Mouse (Mus musculus) natural killer cell, adult 2 months (primary cell): ENCODE data around the gene Grin2b.

Source experiments
- DNase-seq, 2 experiments: peaks; one replicate each; pipeline ENCODE4 v3.0.0; 2022; ENCODE audit warnings: low spot score in 2 of 2

Gene Grin2b

GRCm38 (mm10) chr6:136105221-136105620 lies 68.1 kb downstream of the Grin2b start:
- no peak for DNase-seq

GRCm38 (mm10) chr6:136100241-136100640 lies 73.1 kb downstream of the Grin2b start:
- no peak for DNase-seq

- DNase-seq, result no peak
Observed at GRCm38 (mm10) chr6:136096269-136096668, 77.0 kb downstream of the Grin2b start.

- no peak for DNase-seq
Observed at GRCm38 (mm10) chr6:136079991-136080734, 93.1 kb downstream of the Grin2b start.

- no peak for DNase-seq
Observed at GRCm38 (mm10) chr6:136072326-136073054, 100.8 kb downstream of the Grin2b start.

- no peak for DNase-seq
Observed at GRCm38 (mm10) chr6:136070101-136070500, 103.2 kb downstream of the Grin2b start.

- no peak for DNase-seq
Observed at GRCm38 (mm10) chr6:136053346-136053745, 120.0 kb downstream of the Grin2b start.

GRCm38 (mm10) chr6:136050346-136050745 lies 123.0 kb downstream of the Grin2b start:
- no peak for DNase-seq

- DNase-seq, result no peak
Observed at GRCm38 (mm10) chr6:136048084-136048483, 125.2 kb downstream of the Grin2b start.

- DNase-seq, result no peak
Observed at GRCm38 (mm10) chr6:136046091-136046490, 127.2 kb downstream of the Grin2b start.

GRCm38 (mm10) chr6:136044461-136044860 lies 128.8 kb downstream of the Grin2b start:
- no peak for DNase-seq

GRCm38 (mm10) chr6:136042375-136042774 lies 130.9 kb downstream of the Grin2b start:
- no peak for DNase-seq

GRCm38 (mm10) chr6:136041821-136042220 lies 131.5 kb downstream of the Grin2b start:
- DNase-seq, result no peak

- no peak for DNase-seq
Observed at GRCm38 (mm10) chr6:136040931-136041330, 132.4 kb downstream of the Grin2b start.

- no peak for DNase-seq
Observed at GRCm38 (mm10) chr6:136029235-136029939, 143.9 kb downstream of the Grin2b start.

GRCm38 (mm10) chr6:136026936-136027335 lies 146.4 kb downstream of the Grin2b start:
- DNase-seq, result no peak

- no peak for DNase-seq
Observed at GRCm38 (mm10) chr6:136025801-136026200, 147.5 kb downstream of the Grin2b start.

- no peak for DNase-seq
Observed at GRCm38 (mm10) chr6:136020460-136020859, 152.9 kb downstream of the Grin2b start.

GRCm38 (mm10) chr6:136018962-136019361 lies 154.3 kb downstream of the Grin2b start:
- no peak for DNase-seq

- DNase-seq, result no peak
Observed at GRCm38 (mm10) chr6:136013556-136014380, 159.5 kb downstream of the Grin2b start.

GRCm38 (mm10) chr6:136011533-136011932 lies 161.8 kb downstream of the Grin2b start:
- no peak for DNase-seq

- no peak for DNase-seq
Observed at GRCm38 (mm10) chr6:136011038-136011311, 162.3 kb downstream of the Grin2b start.
